Mouse (Mus musculus) heart, embryonic 15.5 days (tissue): Measurements from ENCODE around the gene Ccl2. TPM values are rescaled to one million over a fixed set of nuclear protein-coding genes. Genes with fewer than 3 reads are reported as not detected.

Experiments used
- ATAC-seq: fragments of 200-750 bp; cut with Nextera tagmentation; replicated peaks from 2 replicates; pipeline ENCODE4 v1.8.0; 2017; ENCODE audit warnings: low read depth, moderate TSS enrichment; ENCODE audit not compliant: insufficient number of reproducible peaks, insufficient read depth, low FRiP score
- H3K27ac ChIP-seq: fragments of 300-500 bp; sonication (generic); 2 replicates; pipeline ENCODE4 v1.5.1; 2015; ENCODE audit warnings: mild to moderate bottlenecking, inconsistent platforms
- H3K27me3 ChIP-seq: fragments of 300-500 bp; sonication (generic); 2 replicates; pipeline ENCODE4 v1.6.1; 2015; ENCODE audit warnings: inconsistent platforms
- H3K36me3 ChIP-seq: fragments of 300-500 bp; sonication (generic); 2 replicates; pipeline ENCODE4 v1.6.1; 2015; ENCODE audit warnings: mild to moderate bottlenecking, inconsistent platforms
- H3K4me1 ChIP-seq: fragments of 300-500 bp; sonication (generic); replicated peaks from 2 replicates; pipeline ENCODE4 v1.6.1; 2015; ENCODE audit warnings: inconsistent platforms
- H3K4me2 ChIP-seq: fragments of 300-500 bp; sonication (generic); 2 replicates; pipeline ENCODE4 v1.6.1; 2015; ENCODE audit warnings: inconsistent platforms, mild to moderate bottlenecking, moderate library complexity
- H3K4me3 ChIP-seq: fragments of 300-500 bp; sonication (generic); 2 replicates; pipeline ENCODE4 v1.5.1; 2015; ENCODE audit warnings: mild to moderate bottlenecking, inconsistent platforms
- H3K9ac ChIP-seq: fragments of 300-500 bp; sonication (generic); 2 replicates; pipeline ENCODE4 v1.6.1; 2015; ENCODE audit warnings: mild to moderate bottlenecking, inconsistent platforms
- H3K9me3 ChIP-seq: fragments of 300-500 bp; sonication (generic); replicated peaks from 2 replicates; pipeline ENCODE4 v1.6.1; 2016; ENCODE audit warnings: inconsistent platforms
- WGBS: fragments of 180-500 bp; shearing (Covaris S2); methylation state at CpG from one replicate; pipeline ENCODE4 v1.1.7; 2015; ENCODE audit warnings: mixed read lengths; 5-methylcytosine and 5-hydroxymethylcytosine counted together
- polyA plus RNA-seq: library from polyadenylated mRNA; unstranded; fragments of >200 nt; fragmentation: Nextera tagmentation; extraction: Ambion mirVana; gene quantifications from 2 replicates; pipeline ENCODE4 v1.2.1, GENCODE M21; 2015

Ccl2 gene
- polyA plus RNA-seq, 1 experiment from 2014 or later: 9.4 TPM

DNA sequence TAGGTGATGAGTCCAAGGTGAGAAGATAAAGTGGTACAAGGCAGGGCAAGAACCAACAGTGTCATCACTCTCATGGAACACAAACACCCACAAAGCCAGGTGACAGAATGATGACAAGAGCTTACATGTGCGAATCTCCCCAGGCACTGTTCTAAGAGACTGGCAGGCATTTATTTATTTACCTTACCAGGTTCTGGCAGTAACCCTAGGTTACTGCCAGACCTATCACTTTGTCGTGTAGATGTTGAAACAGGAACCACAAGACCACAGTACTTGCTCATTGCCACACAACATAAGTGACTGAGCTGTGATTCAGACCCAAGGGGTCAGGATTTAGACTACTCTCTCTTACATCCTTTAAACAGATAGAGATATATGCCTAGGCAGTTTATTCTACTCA lies 20.3 kb upstream of the Ccl2 start:
- 51% methylated on average over 2 of the region's 2 CpGs for WGBS
- H3K9me3 ChIP-seq: no peaks in the 10 kb centered on the region
- no peak for ATAC-seq

DNA sequence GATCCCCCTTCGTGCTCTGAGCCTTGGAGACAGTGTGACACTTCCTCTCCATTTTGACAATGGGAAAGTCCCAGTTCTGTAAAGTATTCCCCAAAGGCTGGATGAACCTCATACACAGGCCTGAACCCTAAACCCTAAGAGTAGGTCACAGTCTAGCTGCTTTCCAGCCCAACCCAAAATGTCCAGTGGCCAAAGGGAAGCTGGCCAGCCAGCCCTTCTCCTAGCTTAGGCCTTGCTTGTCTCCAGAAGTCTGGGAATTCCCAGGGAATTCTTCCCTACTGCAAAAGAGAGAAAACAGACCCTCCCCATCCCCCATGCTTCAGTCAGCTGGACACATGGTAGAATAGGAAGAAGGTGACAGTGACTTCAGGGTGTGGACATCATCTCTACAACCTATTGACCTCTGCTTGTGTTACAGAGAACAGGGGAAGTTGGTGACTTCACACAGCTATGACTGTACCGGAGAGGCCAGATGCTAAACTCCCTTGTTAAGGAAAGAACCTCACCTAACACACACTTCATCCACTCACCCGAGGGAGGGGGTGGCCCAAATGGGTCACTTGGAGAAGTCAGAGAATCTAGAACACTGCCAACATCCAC lies 19.1 kb upstream of the Ccl2 start:
- no peak overlapping the region for H3K4me3 ChIP-seq
- ATAC-seq: no peak
- H3K36me3 ChIP-seq: no peaks in the 10 kb centered on the region
- no peaks in the 10 kb centered on the region for H3K27me3 ChIP-seq
- no peak overlapping the region for H3K27ac ChIP-seq
- 0 out of 2 replicates have a peak, but pooled peaks cover 8% of the 10 kb centered on the region for H3K4me1 ChIP-seq
- no peak overlapping the region for H3K4me2 ChIP-seq
- H3K9ac ChIP-seq: no peak overlapping the region
- 64% methylated on average over 3 of the region's 3 CpGs for WGBS
- H3K9me3 ChIP-seq: no peaks in the 10 kb centered on the region

More for the DNA sequence above, 20.3 kb upstream of the Ccl2 start:
- Histone ChIP-seq H3K27ac (no peak overlapping the region), H3K4me2 (no peak overlapping the region), H3K4me1 (0 out of 2 replicates have a peak, but pooled peaks cover 4% of the 10 kb centered on the region), H3K27me3 (no peaks in the 10 kb centered on the region), H3K36me3 (no peaks in the 10 kb centered on the region), H3K4me3 (no peak overlapping the region), H3K9ac (no peak overlapping the region)

DNA sequence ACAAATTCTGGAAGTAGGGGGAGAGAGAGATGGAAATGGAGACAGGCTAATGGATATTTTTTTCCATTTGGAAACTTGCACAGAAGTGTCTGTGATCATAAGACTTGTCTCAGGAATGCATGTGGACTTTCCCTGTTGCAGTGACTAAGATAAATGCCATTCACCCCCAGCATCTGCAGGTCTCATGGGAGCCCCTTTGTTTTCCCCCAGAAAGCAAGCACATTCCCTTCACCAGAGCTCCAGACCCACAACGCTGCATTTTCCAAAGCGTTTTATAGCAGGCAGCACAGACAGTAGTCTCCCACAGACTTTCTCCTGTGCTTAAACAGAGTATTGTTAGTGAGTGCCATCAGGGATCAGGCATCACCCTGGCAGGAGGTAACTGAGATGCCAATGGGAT lies 16.0 kb upstream of the Ccl2 start:
- 25% methylated on average over 2 of the region's 2 CpGs for WGBS
- H3K27me3 ChIP-seq: no peaks in the 10 kb centered on the region
- no peaks in the 10 kb centered on the region for H3K9me3 ChIP-seq
- ATAC-seq: no peak
- H3K27ac ChIP-seq: no peak overlapping the region
- H3K36me3 ChIP-seq: no peaks in the 10 kb centered on the region
- 0 out of 2 replicates have a peak, but pooled peaks cover 10% of the 10 kb centered on the region for H3K4me1 ChIP-seq
- H3K4me2 ChIP-seq: no peak overlapping the region
- H3K4me3 ChIP-seq: no peak overlapping the region
- no peak overlapping the region for H3K9ac ChIP-seq

DNA sequence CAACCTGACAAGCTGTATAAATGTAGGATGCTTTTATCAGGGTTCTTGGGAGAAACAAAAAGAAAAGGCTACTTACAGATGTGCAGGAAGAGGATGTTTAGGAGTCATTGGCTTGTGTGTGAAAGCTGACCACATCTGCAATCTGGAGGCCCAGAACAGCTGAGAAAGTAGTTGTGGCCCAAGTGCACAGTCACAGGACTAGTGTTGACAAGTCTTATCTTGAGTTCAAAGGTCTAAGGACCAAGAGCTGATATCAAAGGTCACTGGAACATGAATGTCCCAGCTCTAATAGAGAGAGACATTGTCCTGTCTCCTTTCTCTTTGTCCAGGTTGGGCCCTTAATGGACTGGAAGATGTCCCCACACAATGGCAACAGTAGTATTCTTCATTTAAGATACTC lies 15.6 kb upstream of the Ccl2 start:
- Histone ChIP-seq H3K4me2 (no peak overlapping the region), H3K9ac (no peak overlapping the region), H3K27ac (no peak overlapping the region), H3K9me3 (no peaks in the 10 kb centered on the region), H3K4me1 (0 out of 2 replicates have a peak, but pooled peaks cover 10% of the 10 kb centered on the region), H3K4me3 (no peak overlapping the region), H3K36me3 (no peaks in the 10 kb centered on the region), H3K27me3 (no peaks in the 10 kb centered on the region)
- ATAC-seq: no peak

DNA sequence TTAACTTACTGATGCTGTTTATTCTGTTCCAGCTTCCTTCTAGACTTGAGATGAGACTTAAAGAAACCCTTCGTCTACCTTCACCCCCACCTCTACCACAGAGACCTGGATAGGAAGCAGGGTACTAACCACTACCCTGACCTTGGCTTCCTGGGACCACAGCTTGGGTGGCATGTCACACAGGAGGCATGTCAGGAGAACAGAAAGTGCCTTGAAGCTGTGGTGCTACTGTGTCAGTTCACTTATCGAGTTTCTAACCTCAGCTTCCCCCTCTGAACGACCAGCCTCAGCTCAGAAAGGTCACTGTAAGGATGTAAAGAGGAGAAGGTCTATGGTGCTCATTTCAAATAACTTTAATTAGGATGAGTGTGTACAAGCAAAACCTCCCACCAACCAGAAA lies 14.0 kb upstream of the Ccl2 start:
- H3K27me3 ChIP-seq: no peaks in the 10 kb centered on the region

DNA sequence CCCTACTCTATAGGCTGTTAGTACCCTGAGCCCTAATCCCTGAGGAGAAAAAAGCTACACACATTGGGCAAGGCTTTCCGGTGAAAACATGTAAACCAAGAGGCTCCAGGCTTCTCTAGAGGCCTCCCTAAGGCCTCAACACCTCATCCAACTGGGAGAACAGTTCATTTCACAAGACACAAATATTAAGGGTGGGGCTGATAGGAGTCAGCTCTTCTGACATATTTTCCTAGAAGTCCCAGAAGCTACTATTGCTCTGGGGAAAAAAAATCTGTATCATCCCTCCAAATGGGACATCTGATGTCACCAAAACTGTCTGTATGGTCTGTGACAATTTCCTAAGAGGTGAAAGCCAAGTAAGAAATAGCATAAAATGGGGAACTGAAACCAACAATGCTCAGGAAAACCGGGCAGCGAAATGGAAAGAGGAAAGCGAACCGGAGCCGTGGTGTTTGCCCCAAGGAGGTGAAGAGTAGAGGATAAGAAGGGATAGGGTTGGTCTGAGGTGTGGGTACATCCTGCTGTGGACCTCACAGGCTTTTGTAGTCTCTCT lies 12.8 kb upstream of the Ccl2 start:
- no peaks in the 10 kb centered on the region for H3K9me3 ChIP-seq
- WGBS: 82% methylated on average over 6 of the region's 6 CpGs
- no peak overlapping the region for H3K27ac ChIP-seq
- H3K36me3 ChIP-seq: no peaks in the 10 kb centered on the region
- no peak for ATAC-seq
- H3K27me3 ChIP-seq: no peaks in the 10 kb centered on the region
- H3K4me1 ChIP-seq: 0 out of 2 replicates have a peak, but pooled peaks cover 10% of the 10 kb centered on the region
- no peak overlapping the region for H3K4me3 ChIP-seq
- no peak overlapping the region for H3K4me2 ChIP-seq
- H3K9ac ChIP-seq: no peak overlapping the region

More for the DNA sequence above, 14.0 kb upstream of the Ccl2 start:
- H3K9me3 ChIP-seq: no peaks in the 10 kb centered on the region
- no peak overlapping the region for H3K4me2 ChIP-seq
- 31% methylated on average over 3 of the region's 3 CpGs for WGBS
- H3K4me3 ChIP-seq: no peak overlapping the region
- 0 out of 2 replicates have a peak, but pooled peaks cover 10% of the 10 kb centered on the region for H3K4me1 ChIP-seq
- H3K36me3 ChIP-seq: no peaks in the 10 kb centered on the region
- no peak overlapping the region for H3K9ac ChIP-seq
- no peak for ATAC-seq
- no peak overlapping the region for H3K27ac ChIP-seq

DNA sequence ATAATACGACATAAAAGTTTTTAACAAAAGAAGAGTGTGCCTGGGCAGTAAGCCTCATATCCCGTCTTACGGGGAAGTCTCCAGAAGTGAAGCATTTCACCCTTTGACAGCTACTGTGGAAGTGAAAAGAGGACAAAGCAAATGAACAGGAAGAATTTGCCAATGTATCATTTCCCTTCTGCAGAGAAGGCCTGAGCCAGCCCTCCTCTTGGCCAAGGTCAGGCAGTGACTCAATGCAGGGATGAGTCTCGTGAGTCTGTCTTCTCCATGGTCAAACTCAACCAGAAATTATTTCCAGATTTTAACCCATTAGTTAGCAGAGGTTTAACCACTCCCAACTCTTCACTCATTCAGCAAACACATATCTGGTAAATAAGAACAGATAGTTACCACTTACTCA lies 11.6 kb upstream of the Ccl2 start:
- no peaks in the 10 kb centered on the region for H3K27me3 ChIP-seq
- ATAC-seq: no peak
- no peak overlapping the region for H3K27ac ChIP-seq
- 0 out of 2 replicates have a peak, but pooled peaks cover 10% of the 10 kb centered on the region for H3K4me1 ChIP-seq
- no peak overlapping the region for H3K4me2 ChIP-seq
- no peaks in the 10 kb centered on the region for H3K36me3 ChIP-seq
- no peak overlapping the region for H3K4me3 ChIP-seq
- WGBS: 65% methylated on average over 4 of the region's 4 CpGs
- H3K9ac ChIP-seq: no peak overlapping the region
- no peaks in the 10 kb centered on the region for H3K9me3 ChIP-seq

DNA sequence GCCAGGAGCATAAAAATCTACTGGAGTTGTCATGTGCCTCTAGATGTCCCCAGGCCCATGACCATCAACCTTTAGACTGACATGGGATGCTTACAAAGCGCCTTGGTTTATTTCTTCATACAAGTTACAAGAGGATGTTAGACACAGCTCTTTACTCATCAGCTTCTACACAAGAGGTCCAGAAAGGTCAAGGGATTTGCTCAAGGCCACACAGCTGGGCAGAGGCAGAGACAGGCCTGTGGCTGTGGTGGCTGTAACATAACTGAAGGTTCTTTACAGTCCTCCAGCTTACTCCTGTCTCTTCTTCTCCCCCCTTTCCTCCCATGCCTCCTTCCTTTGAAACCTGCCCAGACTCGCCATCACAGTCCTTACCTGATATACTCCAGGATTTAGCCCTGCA lies 5.2 kb upstream of the Ccl2 start:
- H3K27me3 ChIP-seq: 0 out of 2 replicates have a peak, but pooled peaks cover 3% of the 10 kb centered on the region
- ATAC-seq: no peak
- no peak overlapping the region for H3K4me3 ChIP-seq
- H3K9me3 ChIP-seq: no peaks in the 10 kb centered on the region
- H3K4me1 ChIP-seq: peaks cover 23% of the 10 kb centered on the region
- H3K9ac ChIP-seq: no peak overlapping the region
- WGBS: 78% methylated on average over 2 of the region's 2 CpGs
- H3K4me2 ChIP-seq: no peak overlapping the region
- no peak overlapping the region for H3K27ac ChIP-seq
- no peaks in the 10 kb centered on the region for H3K36me3 ChIP-seq

DNA sequence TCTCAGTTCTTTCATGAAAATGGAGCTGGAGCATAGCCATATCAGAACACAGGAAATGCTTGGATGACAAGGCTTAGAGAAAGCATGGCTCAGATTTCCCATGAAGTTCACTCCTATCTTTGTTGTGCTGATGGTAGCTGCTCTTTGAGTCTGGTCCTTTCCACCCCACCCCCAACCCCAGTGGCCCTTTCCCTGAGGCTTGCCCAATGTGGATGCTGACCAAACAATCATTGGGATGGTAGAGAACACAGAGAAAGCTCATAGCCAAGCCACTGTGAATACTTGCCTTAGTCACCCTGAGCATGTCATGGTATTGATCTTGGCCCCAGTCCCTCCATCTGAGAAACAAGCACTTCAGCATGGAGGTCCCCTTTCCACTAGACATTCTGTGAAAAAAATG lies 3.2 kb upstream of the Ccl2 start:
- Histone ChIP-seq H3K36me3 (no peaks in the 10 kb centered on the region), H3K27me3 (0 out of 2 replicates have a peak, but pooled peaks cover 3% of the 10 kb centered on the region)
- no peak for ATAC-seq

DNA sequence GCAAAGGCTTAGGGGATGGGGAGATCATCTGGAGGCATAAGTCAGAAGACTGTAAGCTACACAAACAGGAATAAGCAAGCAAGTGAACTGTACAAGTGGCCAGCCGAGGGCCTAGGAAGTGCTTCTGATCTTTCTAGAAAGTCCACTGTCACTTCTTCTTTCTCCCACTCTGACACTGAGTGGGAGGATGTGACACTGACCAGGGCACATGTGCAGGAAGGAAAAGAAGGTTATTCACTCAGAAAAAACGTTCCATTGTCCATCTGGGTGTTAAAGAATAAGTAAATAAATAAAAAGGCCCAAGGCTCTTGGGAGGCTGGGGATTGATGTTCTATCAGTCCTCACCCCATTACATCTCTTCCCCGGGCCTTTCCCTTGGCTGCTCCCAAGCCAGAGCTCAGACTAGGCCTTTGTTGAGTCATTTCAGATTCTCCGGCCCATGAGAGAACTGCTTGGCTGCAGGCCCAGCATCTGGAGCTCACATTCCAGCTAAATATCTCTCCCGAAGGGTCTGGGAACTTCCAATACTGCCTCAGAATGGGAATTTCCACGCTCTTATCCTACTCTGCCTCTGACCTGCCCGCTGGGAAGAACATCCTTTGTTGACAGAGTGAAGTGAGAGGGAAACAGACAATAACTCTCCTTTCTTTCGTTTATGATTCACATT lies 2.6 kb upstream of the Ccl2 start:
- Histone ChIP-seq H3K27me3 (0 out of 2 replicates have a peak, but pooled peaks cover 3% of the 10 kb centered on the region), H3K4me2 (no peak overlapping the region), H3K4me1 (peaks cover 27% of the 10 kb centered on the region), H3K9ac (no peak overlapping the region), H3K27ac (peak overlapping the region; percentile 65), H3K36me3 (no peaks in the 10 kb centered on the region), H3K4me3 (no peak overlapping the region), H3K9me3 (no peaks in the 10 kb centered on the region)
- WGBS: 19% methylated on average over 8 of the region's 8 CpGs
- ATAC-seq: peak; percentile 75

More for the DNA sequence above, 3.2 kb upstream of the Ccl2 start:
- Histone ChIP-seq H3K4me2 (no peak overlapping the region), H3K9ac (no peak overlapping the region), H3K27ac (peak overlapping the region; percentile 65), H3K4me3 (no peak overlapping the region), H3K4me1 (peaks cover 27% of the 10 kb centered on the region), H3K9me3 (no peaks in the 10 kb centered on the region)

DNA sequence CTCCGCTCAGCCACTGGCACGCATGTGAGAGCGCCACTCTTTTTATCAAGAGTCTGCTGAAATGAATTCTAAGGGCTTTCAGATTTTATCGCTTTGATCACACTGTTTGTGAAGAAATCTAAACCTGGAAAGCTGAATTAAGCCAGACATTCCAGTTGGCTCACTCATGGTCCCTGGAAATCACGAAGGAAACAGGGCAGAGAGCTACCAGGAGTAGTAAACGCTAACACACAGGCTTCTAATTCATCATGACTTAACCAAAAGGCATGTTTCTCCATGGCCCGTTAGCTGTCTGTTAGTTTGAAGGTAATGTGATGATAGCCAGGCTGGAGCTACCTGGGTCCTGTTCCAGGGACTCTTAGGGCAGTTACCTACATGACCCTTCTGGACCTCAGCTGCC lies 925 bp upstream of the Ccl2 start:
- H3K27me3 ChIP-seq: peaks cover 3% of the 10 kb centered on the region; the same call in 1 of the 2 replicates
- WGBS: 65% methylated on average over 7 of the region's 7 CpGs
- ATAC-seq: no peak
- H3K27ac ChIP-seq: 0 out of 2 replicates have a peak overlapping the region, but pooled peaks have one; percentile 42
- H3K9me3 ChIP-seq: no peaks in the 10 kb centered on the region
- peaks cover 30% of the 10 kb centered on the region for H3K4me1 ChIP-seq
- H3K4me2 ChIP-seq: no peak overlapping the region
- no peak overlapping the region for H3K9ac ChIP-seq
- no peak overlapping the region for H3K4me3 ChIP-seq
- H3K36me3 ChIP-seq: no peaks in the 10 kb centered on the region
